Mouse (Mus musculus) ES-Bruce4 (cell line): ENCODE results near the gene Trim38. TPM values are rescaled to one million over a fixed set of nuclear protein-coding genes. Genes with fewer than 3 reads are reported as not detected.

Source experiments
- H3K27ac ChIP-seq: 2 replicates; pipeline ENCODE4 v1.5.1; 2012; ENCODE audit warnings: low read length, inconsistent platforms; ENCODE audit not compliant: insufficient read depth
- H3K27me3 ChIP-seq: 2 replicates; pipeline ENCODE4 v1.6.1; 2012; ENCODE audit warnings: mild to moderate bottlenecking, low read length, inconsistent platforms; ENCODE audit not compliant: control insufficient read depth, poor library complexity, insufficient read depth, severe bottlenecking
- H3K36me3 ChIP-seq: 2 replicates; pipeline ENCODE4 v1.6.1; 2012; ENCODE audit warnings: inconsistent platforms, mild to moderate bottlenecking, low read length, moderate library complexity; ENCODE audit not compliant: control insufficient read depth, poor library complexity, insufficient read depth, severe bottlenecking
- H3K4me1 ChIP-seq: one replicate; pipeline ENCODE4 v1.8.1; 2011; ENCODE audit warnings: low read length; ENCODE audit not compliant: control insufficient read depth, insufficient read depth
- H3K4me3 ChIP-seq: 2 replicates; pipeline ENCODE4 v1.5.1; 2011; ENCODE audit warnings: low read depth, mild to moderate bottlenecking, low read length
- H3K9ac ChIP-seq: 2 replicates; pipeline ENCODE4 v1.6.1; 2012; ENCODE audit warnings: low read depth, mild to moderate bottlenecking, inconsistent platforms; ENCODE audit not compliant: poor library complexity, severe bottlenecking
- H3K9me3 ChIP-seq: replicated peaks from 2 replicates; pipeline ENCODE4 v1.6.1; 2012; ENCODE audit warnings: mild to moderate bottlenecking, low read length, inconsistent platforms; ENCODE audit not compliant: control insufficient read depth, poor library complexity, insufficient read depth, severe bottlenecking
- CTCF ChIP-seq: IDR thresholded peaks from one replicate; pipeline ENCODE4 v1.8.1; 2011; ENCODE audit warnings: low read depth, low read length
- EP300 ChIP-seq: IDR thresholded peaks from 2 replicates; pipeline ENCODE4 v1.6.1; 2011; ENCODE audit warnings: low read depth, low read length; ENCODE audit not compliant: insufficient read depth
- POLR2A ChIP-seq: IDR thresholded peaks from one replicate; pipeline ENCODE4 v1.8.1; 2011; ENCODE audit warnings: low read length; ENCODE audit not compliant: insufficient read depth
- polyA plus RNA-seq: library from polyadenylated mRNA; stranded (reverse); fragments of >200 nt; gene quantifications from 2 replicates; pipeline ENCODE4 v1.2.4, GENCODE M21; 2011; ENCODE audit warnings: low read depth; ENCODE audit not compliant: missing spikeins, insufficient read depth, insufficient read length

The Trim38 gene
- polyA plus RNA-seq, 1 experiment: not detected

GRCm38 (mm10) chr13:23772561-23773313, 3.0 kb downstream of the Trim38 start:
- H3K36me3 ChIP-seq: no peaks in the 10 kb centered on the region
- no peaks in the 10 kb centered on the region for H3K4me1 ChIP-seq
- H3K27me3 ChIP-seq: no peaks in the 10 kb centered on the region
- no peak overlapping the region for H3K4me3 ChIP-seq
- H3K9me3 ChIP-seq: no peaks in the 10 kb centered on the region; the same call in 1 of the 2 replicates
- no peak overlapping the region for H3K9ac ChIP-seq
- TF ChIP-seq CTCF: no peak
- no peak for TF ChIP-seq POLR2A
- TF ChIP-seq EP300: no peak
- H3K27ac ChIP-seq: no peak overlapping the region

GRCm38 (mm10) chr13:23778339-23778738, 8.6 kb downstream of the Trim38 start:
- Histone ChIP-seq H3K4me3 (no peak overlapping the region), H3K9me3 (peaks cover 3% of the 10 kb centered on the region; the same call in 1 of the 2 replicates), H3K9ac (no peak overlapping the region), H3K27ac (no peak overlapping the region), H3K27me3 (no peaks in the 10 kb centered on the region; the same call in 1 of the 2 replicates), H3K4me1 (peaks cover 2% of the 10 kb centered on the region), H3K36me3 (no peaks in the 10 kb centered on the region)
- no peak for TF ChIP-seq CTCF
- no peak for TF ChIP-seq EP300
- TF ChIP-seq POLR2A: no peak

GRCm38 (mm10) chr13:23779025-23779424, 9.3 kb downstream of the Trim38 start:
- Histone ChIP-seq H3K9me3 (peaks cover 3% of the 10 kb centered on the region; the same call in 1 of the 2 replicates), H3K27me3 (no peaks in the 10 kb centered on the region; the same call in 1 of the 2 replicates), H3K36me3 (no peaks in the 10 kb centered on the region), H3K9ac (no peak overlapping the region), H3K4me3 (no peak overlapping the region), H3K27ac (no peak overlapping the region), H3K4me1 (peaks cover 2% of the 10 kb centered on the region)
- TF ChIP-seq CTCF: no peak

DNA sequence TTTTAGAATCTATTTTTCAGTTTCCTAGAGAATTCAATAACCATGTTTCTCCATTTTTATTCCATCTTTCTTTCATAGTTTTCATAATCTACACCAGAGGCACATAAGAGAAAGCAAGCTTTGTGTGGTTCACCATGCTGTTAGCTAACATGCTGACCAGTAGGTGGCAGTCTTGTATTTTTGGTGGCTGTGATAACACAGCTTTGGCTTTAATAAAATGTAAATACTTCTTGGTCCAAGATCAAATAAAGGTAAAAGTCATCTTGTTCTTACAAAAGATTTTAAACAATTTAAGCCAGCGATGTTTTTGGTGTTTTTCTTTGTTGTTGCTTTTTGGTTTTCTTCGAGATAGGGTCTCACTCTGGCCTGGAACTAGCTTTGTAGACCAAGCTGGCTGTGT, 22.8 kb downstream of the Trim38 start:
- no peaks in the 10 kb centered on the region for H3K36me3 ChIP-seq
- H3K4me1 ChIP-seq: no peaks in the 10 kb centered on the region
- H3K9me3 ChIP-seq: peaks cover 4% of the 10 kb centered on the region; the same call in 1 of the 2 replicates
- H3K4me3 ChIP-seq: no peak overlapping the region
- H3K9ac ChIP-seq: no peak overlapping the region
- TF ChIP-seq CTCF: peak; percentile 6
- TF ChIP-seq POLR2A: no peak
- no peak overlapping the region for H3K27ac ChIP-seq
- H3K27me3 ChIP-seq: no peaks in the 10 kb centered on the region

- Histone ChIP-seq H3K9ac (no peak overlapping the region), H3K4me3 (no peak overlapping the region), H3K4me1 (no peaks in the 10 kb centered on the region), H3K36me3 (no peaks in the 10 kb centered on the region), H3K27ac (no peak overlapping the region), H3K9me3 (no peaks in the 10 kb centered on the region), H3K27me3 (no peaks in the 10 kb centered on the region)
- TF ChIP-seq CTCF (no peak), EP300 (no peak), POLR2A (no peak)
Measured at GRCm38 (mm10) chr13:23799405-23799804, 29.7 kb downstream of the Trim38 start.

DNA sequence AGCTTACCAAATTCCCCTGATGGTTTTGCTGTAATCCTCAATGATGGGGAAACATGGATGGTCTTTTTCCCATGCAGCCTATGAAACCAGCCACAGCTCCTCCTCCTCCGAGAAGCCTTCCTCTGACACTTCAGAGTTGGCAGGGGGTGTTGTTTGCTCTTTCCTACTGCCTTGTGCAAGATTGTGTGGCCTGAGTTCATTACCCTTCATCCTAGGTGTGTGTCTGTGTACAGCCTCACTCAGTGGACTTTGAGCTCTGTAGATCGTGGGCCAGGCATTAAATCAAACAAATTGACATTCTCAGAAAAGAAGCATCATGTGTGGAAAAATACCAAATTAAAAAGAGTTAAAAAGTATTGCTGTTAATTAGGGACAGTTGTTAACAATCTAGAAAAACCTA, 34.8 kb downstream of the Trim38 start:
- Histone ChIP-seq H3K27ac (no peak overlapping the region), H3K9ac (no peak overlapping the region), H3K9me3 (no peaks in the 10 kb centered on the region), H3K4me3 (no peak overlapping the region), H3K27me3 (no peaks in the 10 kb centered on the region), H3K36me3 (no peaks in the 10 kb centered on the region), H3K4me1 (no peaks in the 10 kb centered on the region)
- no peak for TF ChIP-seq CTCF
- TF ChIP-seq EP300: no peak
- no peak for TF ChIP-seq POLR2A
